Mouse (Mus musculus) lung, postnatal 0 days (tissue): ENCODE data around the gene Sbno2. TPM values are rescaled to one million over a fixed set of nuclear protein-coding genes. Genes with fewer than 3 reads are reported as not detected.
A peak's percentile ranks its signal among the peaks of the same experiment; 100 is the strongest.

Experiments used
- ATAC-seq: fragments of 200-750 bp; cut with Nextera tagmentation; 2 replicates; pipeline ENCODE4 v1.8.0; 2017; ENCODE audit warnings: moderate library complexity
- DNase-seq: peaks from one replicate; pipeline ENCODE4 v3.0.0-alpha.2; 2016; ENCODE audit warnings: low spot score
- H3K27ac ChIP-seq: fragments of 300-500 bp; sonication (generic); 2 replicates; pipeline ENCODE4 v1.5.1; 2014; ENCODE audit warnings: antibody characterized with exemption, mild to moderate bottlenecking, low read length, mixed read lengths
- H3K27me3 ChIP-seq: fragments of 300-500 bp; sonication (generic); replicated peaks from 2 replicates; pipeline ENCODE4 v1.6.1; 2014; ENCODE audit warnings: low read length, mixed read lengths; ENCODE audit not compliant: insufficient read depth
- H3K36me3 ChIP-seq: fragments of 300-500 bp; sonication (generic); 2 replicates; pipeline ENCODE4 v1.6.1; 2014; ENCODE audit warnings: low read length, mixed read lengths; ENCODE audit not compliant: insufficient read depth
- H3K4me1 ChIP-seq: fragments of 300-500 bp; sonication (generic); 2 replicates; pipeline ENCODE4 v1.6.1; 2014; ENCODE audit warnings: antibody characterized with exemption, low read depth, low read length, mixed read lengths; ENCODE audit not compliant: insufficient read depth
- H3K4me2 ChIP-seq: fragments of 300-500 bp; sonication (generic); replicated peaks from 2 replicates; pipeline ENCODE4 v1.6.1; 2014; ENCODE audit warnings: low read depth, mild to moderate bottlenecking, low read length, moderate library complexity, mixed read lengths
- H3K4me3 ChIP-seq: fragments of 300-500 bp; sonication (generic); 2 replicates; pipeline ENCODE4 v1.5.1; 2014; ENCODE audit warnings: low read depth, low read length
- H3K9ac ChIP-seq: fragments of 300-500 bp; sonication (generic); replicated peaks from 2 replicates; pipeline ENCODE4 v1.6.1; 2014; ENCODE audit warnings: low read depth, mild to moderate bottlenecking
- H3K9me3 ChIP-seq: fragments of 300-500 bp; sonication (generic); 2 replicates; pipeline ENCODE4 v1.6.1; 2016; ENCODE audit warnings: low read length, mixed read lengths
- CTCF ChIP-seq: IDR thresholded peaks from 2 replicates; pipeline ENCODE4 v1.5.1; 2016; ENCODE audit warnings: antibody characterized with exemption, mild to moderate bottlenecking
- EP300 ChIP-seq: IDR thresholded peaks from 2 replicates; pipeline ENCODE4 v1.6.1; 2016; ENCODE audit warnings: antibody characterized with exemption, mild to moderate bottlenecking, control low read depth
- WGBS: fragments of 180-500 bp; shearing (Covaris S2); extraction: QIAGEN DNeasy Blood & Tissue Kit; methylation state at CpG from one replicate; pipeline ENCODE4 v1.1.7; 2014; 5-methylcytosine and 5-hydroxymethylcytosine counted together
- polyA plus RNA-seq: library from polyadenylated mRNA; unstranded; fragments of >200 nt; fragmentation: Nextera tagmentation; extraction: Ambion mirVana; gene quantifications from 2 replicates; pipeline ENCODE4 v1.2.1, GENCODE M21; 2015

Sbno2 gene
- polyA plus RNA-seq, 1 experiment from 2014 or later: 17.5 TPM

GRCm38 (mm10) chr10:80135161-80135560 is 29.8 kb upstream of the Sbno2 start:
- H3K9ac ChIP-seq: no peak overlapping the region
- no peak overlapping the region for H3K27ac ChIP-seq
- H3K4me1 ChIP-seq: peaks cover 7% of the 10 kb centered on the region; the same call in 1 of the 2 replicates
- no peak for ATAC-seq
- no peaks in the 10 kb centered on the region for H3K9me3 ChIP-seq
- H3K4me2 ChIP-seq: no peak overlapping the region
- no peak overlapping the region for H3K4me3 ChIP-seq
- DNase-seq: no peak
- no peak for TF ChIP-seq CTCF
- no peak for TF ChIP-seq EP300
- WGBS: 81% methylated on average over 10 of the region's 10 CpGs
- peaks cover 15% of the 10 kb centered on the region for H3K27me3 ChIP-seq
- H3K36me3 ChIP-seq: no peaks in the 10 kb centered on the region

- H3K27ac ChIP-seq: no peak overlapping the region
- no peak overlapping the region for H3K4me2 ChIP-seq
- H3K9ac ChIP-seq: no peak overlapping the region
- H3K4me3 ChIP-seq: no peak overlapping the region
- peaks cover 11% of the 10 kb centered on the region for H3K27me3 ChIP-seq
- no peaks in the 10 kb centered on the region for H3K9me3 ChIP-seq
- DNase-seq (no peak), ATAC-seq (no peak)
- WGBS: 73% methylated on average over 7 of the region's 9 CpGs
- TF ChIP-seq CTCF (no peak), EP300 (no peak)
- H3K4me1 ChIP-seq: peaks cover 7% of the 10 kb centered on the region; the same call in 1 of the 2 replicates
- H3K36me3 ChIP-seq: no peaks in the 10 kb centered on the region; the same call in 1 of the 2 replicates
These were observed 29.1 kb upstream of the Sbno2 start for GRCm38 (mm10) chr10:80134421-80134820.

DNA sequence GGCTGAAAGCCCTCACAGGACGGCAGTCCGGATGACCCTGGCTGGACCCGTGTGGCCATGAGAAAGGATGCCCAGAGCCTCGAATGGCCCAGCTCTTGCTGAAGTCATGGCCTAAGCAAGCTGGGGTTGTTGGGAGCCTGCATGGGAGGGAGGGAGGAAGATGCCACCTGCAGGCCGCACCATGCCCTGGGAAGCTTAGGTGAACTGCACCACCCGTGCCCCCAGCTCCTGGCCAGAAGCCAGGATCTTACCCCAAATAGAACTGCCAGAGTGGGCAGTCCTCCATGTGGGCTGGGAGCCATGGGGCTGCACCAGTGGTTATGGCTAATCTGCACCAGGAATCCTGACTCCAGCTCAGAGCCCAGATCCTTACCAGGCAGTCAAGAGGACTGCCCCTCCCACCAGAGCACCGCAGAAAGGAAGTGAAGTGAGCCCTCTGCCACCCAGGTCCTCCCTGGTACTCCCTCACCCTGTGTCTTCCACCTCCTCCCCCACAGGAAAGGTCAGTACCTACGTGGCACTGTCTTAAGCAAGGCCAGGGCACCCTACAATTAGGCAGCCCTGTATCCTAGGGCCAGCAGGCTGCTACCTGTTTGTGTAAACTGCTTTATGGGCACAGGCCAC is 28.0 kb upstream of the Sbno2 start:
- Histone ChIP-seq H3K9ac (no peak overlapping the region), H3K36me3 (peaks cover 6% of the 10 kb centered on the region; the same call in 1 of the 2 replicates)

DNA sequence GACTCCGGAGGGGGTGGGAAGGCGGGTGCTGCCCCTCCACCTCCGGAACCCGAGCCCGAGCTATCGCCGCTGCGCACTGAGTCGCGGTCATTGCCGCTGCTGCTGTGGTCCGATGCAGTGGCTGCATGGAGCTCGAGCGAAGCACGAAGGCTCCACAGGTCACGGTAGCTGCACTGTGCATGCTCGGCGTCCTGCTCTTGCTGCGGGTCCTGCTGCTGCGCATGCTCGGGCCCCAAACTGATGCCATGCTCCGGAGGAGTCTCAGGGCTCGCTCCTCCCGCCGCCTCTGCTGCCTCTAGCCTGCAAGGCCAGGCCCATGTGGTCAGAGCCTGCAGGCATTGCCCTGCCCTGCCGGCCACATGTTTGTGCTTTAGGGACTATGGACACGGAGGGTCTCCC is 26.6 kb upstream of the Sbno2 start:
- DNase-seq (no peak), ATAC-seq (no peak)
- H3K27me3 ChIP-seq: no peaks in the 10 kb centered on the region
- no peak for TF ChIP-seq CTCF
- no peak for TF ChIP-seq EP300
- no peak overlapping the region for H3K4me2 ChIP-seq
- H3K9me3 ChIP-seq: no peaks in the 10 kb centered on the region
- 56% methylated on average over 25 of the region's 27 CpGs for WGBS
- H3K9ac ChIP-seq: no peak overlapping the region
- H3K36me3 ChIP-seq: peaks cover 20% of the 10 kb centered on the region
- no peak overlapping the region for H3K27ac ChIP-seq
- no peaks in the 10 kb centered on the region for H3K4me1 ChIP-seq
- H3K4me3 ChIP-seq: no peak overlapping the region

More for the DNA sequence above, 28.0 kb upstream of the Sbno2 start:
- 57% methylated on average over 8 of the region's 8 CpGs for WGBS
- no peak overlapping the region for H3K4me2 ChIP-seq
- H3K9me3 ChIP-seq: no peaks in the 10 kb centered on the region
- no peak overlapping the region for H3K27ac ChIP-seq
- ATAC-seq: no peak
- no peak overlapping the region for H3K4me3 ChIP-seq
- TF ChIP-seq CTCF: peak; percentile 32; the same call in 1 of the 2 replicates
- TF ChIP-seq EP300: no peak
- peaks cover 7% of the 10 kb centered on the region; the same call in 1 of the 2 replicates for H3K27me3 ChIP-seq
- no peak for DNase-seq
- H3K4me1 ChIP-seq: peaks cover 3% of the 10 kb centered on the region; the same call in 1 of the 2 replicates

DNA sequence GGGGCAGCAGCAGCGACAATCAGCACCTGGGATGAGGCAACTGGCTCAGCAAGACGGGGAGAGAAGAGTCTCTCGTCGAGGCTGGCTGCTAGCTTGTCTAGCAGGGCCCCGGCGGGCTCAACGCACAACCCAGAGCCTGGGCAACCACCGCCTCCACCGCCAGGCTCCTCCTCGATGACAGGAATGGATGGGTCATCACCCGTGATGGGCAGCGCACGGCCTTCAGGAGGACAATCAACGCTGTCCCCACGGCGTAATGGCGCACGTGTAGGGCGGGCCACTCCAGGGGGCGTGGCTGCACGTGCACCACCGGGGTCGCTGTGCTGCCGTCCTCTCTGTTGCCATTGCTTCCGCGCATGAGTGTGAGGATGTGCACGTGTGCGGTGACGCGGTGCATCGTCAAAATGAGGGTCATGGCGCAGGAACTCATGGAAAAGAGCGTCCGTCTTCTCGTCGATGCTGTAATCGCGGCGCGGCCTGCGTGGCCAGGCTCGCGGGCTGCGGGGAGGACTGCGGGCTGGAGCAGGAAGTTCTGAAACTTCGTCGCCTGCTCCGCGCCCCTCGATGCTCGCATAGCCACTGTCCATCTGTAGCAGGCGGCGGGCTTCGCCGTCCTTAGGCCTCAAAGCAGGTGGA is 26.1 kb upstream of the Sbno2 start:
- H3K9me3 ChIP-seq: no peaks in the 10 kb centered on the region
- 37% methylated on average over 55 of the region's 55 CpGs for WGBS
- no peaks in the 10 kb centered on the region for H3K4me1 ChIP-seq
- no peaks in the 10 kb centered on the region for H3K27me3 ChIP-seq
- DNase-seq (no peak), ATAC-seq (no peak)
- no peak overlapping the region for H3K4me3 ChIP-seq
- H3K36me3 ChIP-seq: peaks cover 25% of the 10 kb centered on the region
- H3K27ac ChIP-seq: no peak overlapping the region
- H3K9ac ChIP-seq: no peak overlapping the region
- no peak overlapping the region for H3K4me2 ChIP-seq
- TF ChIP-seq CTCF (no peak), EP300 (no peak)

GRCm38 (mm10) chr10:80130403-80131031 is 25.1 kb upstream of the Sbno2 start:
- DNase-seq (peak; percentile 32), ATAC-seq (0 out of 2 replicates have a peak, but pooled peaks have one; percentile 7)
- Histone ChIP-seq H3K9ac (no peak overlapping the region), H3K4me2 (no peak overlapping the region), H3K36me3 (peaks cover 28% of the 10 kb centered on the region), H3K27ac (no peak overlapping the region), H3K4me3 (no peak overlapping the region), H3K9me3 (no peaks in the 10 kb centered on the region), H3K27me3 (no peaks in the 10 kb centered on the region), H3K4me1 (no peaks in the 10 kb centered on the region)
- no peak for TF ChIP-seq CTCF
- no peak for TF ChIP-seq EP300
- 71% methylated on average over 18 of the region's 18 CpGs for WGBS
